Mouse (Mus musculus) adrenal gland, adult 2 months (tissue): ENCODE measurements at regions not wholly inside any gene's neighbourhood (a gene's known extent, or its start where the extent isn't known, plus 50 kb on each side); places are given as distances from the start of the nearest gene placed in this dataset.
A peak's percentile ranks its signal among the peaks of the same experiment; 100 is the strongest.

Experiments used
- DNase-seq: peaks from one replicate; pipeline ENCODE4 v3.0.0; 2021

- no peak for DNase-seq
Observed at GRCm38 (mm10) chr9:120233011-120233410, 68.3 kb upstream of the Myrip start.

- DNase-seq, result peak; percentile 8
Observed at GRCm38 (mm10) chr9:120235054-120235453, 66.3 kb upstream of the Myrip start.

GRCm38 (mm10) chr9:120245444-120245843 is 55.9 kb upstream of the Myrip start:
- no peak for DNase-seq

GRCm38 (mm10) chr9:120248728-120249127 is 52.6 kb upstream of the Myrip start:
- DNase-seq, result no peak
